Mouse (Mus musculus) ES-Bruce4 (cell line): ENCODE measurements around the gene Olfr266. TPM values are rescaled to one million over a fixed set of nuclear protein-coding genes. Genes with fewer than 3 reads are reported as not detected.

Experiments used
- H3K27ac ChIP-seq: 2 replicates; pipeline ENCODE4 v1.5.1; 2012; ENCODE audit warnings: low read length, inconsistent platforms; ENCODE audit not compliant: insufficient read depth
- H3K27me3 ChIP-seq: 2 replicates; pipeline ENCODE4 v1.6.1; 2012; ENCODE audit warnings: mild to moderate bottlenecking, low read length, inconsistent platforms; ENCODE audit not compliant: control insufficient read depth, poor library complexity, insufficient read depth, severe bottlenecking
- H3K36me3 ChIP-seq: 2 replicates; pipeline ENCODE4 v1.6.1; 2012; ENCODE audit warnings: inconsistent platforms, mild to moderate bottlenecking, low read length, moderate library complexity; ENCODE audit not compliant: control insufficient read depth, poor library complexity, insufficient read depth, severe bottlenecking
- H3K4me1 ChIP-seq: one replicate; pipeline ENCODE4 v1.8.1; 2011; ENCODE audit warnings: low read length; ENCODE audit not compliant: control insufficient read depth, insufficient read depth
- H3K4me3 ChIP-seq: 2 replicates; pipeline ENCODE4 v1.5.1; 2011; ENCODE audit warnings: low read depth, mild to moderate bottlenecking, low read length
- H3K9ac ChIP-seq: 2 replicates; pipeline ENCODE4 v1.6.1; 2012; ENCODE audit warnings: low read depth, mild to moderate bottlenecking, inconsistent platforms; ENCODE audit not compliant: poor library complexity, severe bottlenecking
- H3K9me3 ChIP-seq: replicated peaks from 2 replicates; pipeline ENCODE4 v1.6.1; 2012; ENCODE audit warnings: mild to moderate bottlenecking, low read length, inconsistent platforms; ENCODE audit not compliant: control insufficient read depth, poor library complexity, insufficient read depth, severe bottlenecking
- CTCF ChIP-seq: IDR thresholded peaks from one replicate; pipeline ENCODE4 v1.8.1; 2011; ENCODE audit warnings: low read depth, low read length
- EP300 ChIP-seq: IDR thresholded peaks from 2 replicates; pipeline ENCODE4 v1.6.1; 2011; ENCODE audit warnings: low read depth, low read length; ENCODE audit not compliant: insufficient read depth
- POLR2A ChIP-seq: IDR thresholded peaks from one replicate; pipeline ENCODE4 v1.8.1; 2011; ENCODE audit warnings: low read length; ENCODE audit not compliant: insufficient read depth
- polyA plus RNA-seq: library from polyadenylated mRNA; stranded (reverse); fragments of >200 nt; gene quantifications from 2 replicates; pipeline ENCODE4 v1.2.4, GENCODE M21; 2011; ENCODE audit warnings: low read depth; ENCODE audit not compliant: missing spikeins, insufficient read depth, insufficient read length

Olfr266 gene
- not detected in 2 replicates for polyA plus RNA-seq

GRCm38 (mm10) chr3:106826187-106826586 is at the start of gene Olfr266:
TSS of gene Olfr266 (minus strand) at chr3:106826287.
- Histone ChIP-seq H3K4me3 (no peak within 1 kb of the TSS), H3K4me1 (no peaks in the 10 kb centered on the region), H3K36me3 (no peaks in the 10 kb centered on the region), H3K27ac (no peak within 1 kb of the TSS), H3K9ac (no peak within 1 kb of the TSS), H3K27me3 (no peaks in the 10 kb centered on the region), H3K9me3 (no peaks in the 10 kb centered on the region)
- TF ChIP-seq CTCF: no peak
- TF ChIP-seq EP300: no peak
- TF ChIP-seq POLR2A: no peak

GRCm38 (mm10) chr3:106875626-106876025 is 49.5 kb upstream of the Olfr266 start:
- no peak for TF ChIP-seq CTCF
- TF ChIP-seq POLR2A: no peak
- no peak for TF ChIP-seq EP300
- H3K36me3 ChIP-seq: no peaks in the 10 kb centered on the region
- H3K9me3 ChIP-seq: no peaks in the 10 kb centered on the region
- H3K27me3 ChIP-seq: no peaks in the 10 kb centered on the region
- H3K9ac ChIP-seq: no peak overlapping the region
- H3K4me1 ChIP-seq: no peaks in the 10 kb centered on the region
- no peak overlapping the region for H3K4me3 ChIP-seq
- H3K27ac ChIP-seq: no peak overlapping the region

GRCm38 (mm10) chr3:106872893-106873292 is 46.8 kb upstream of the Olfr266 start:
- no peak overlapping the region for H3K9ac ChIP-seq
- H3K36me3 ChIP-seq: no peaks in the 10 kb centered on the region
- no peak overlapping the region for H3K4me3 ChIP-seq
- H3K9me3 ChIP-seq: no peaks in the 10 kb centered on the region
- no peak overlapping the region for H3K27ac ChIP-seq
- no peaks in the 10 kb centered on the region for H3K27me3 ChIP-seq
- TF ChIP-seq CTCF: no peak
- no peak for TF ChIP-seq POLR2A
- TF ChIP-seq EP300: no peak
- H3K4me1 ChIP-seq: no peaks in the 10 kb centered on the region

- H3K4me3 ChIP-seq: no peak overlapping the region
- no peak overlapping the region for H3K27ac ChIP-seq
- no peaks in the 10 kb centered on the region; the same call in 1 of the 2 replicates for H3K9me3 ChIP-seq
- no peaks in the 10 kb centered on the region for H3K4me1 ChIP-seq
- H3K27me3 ChIP-seq: no peaks in the 10 kb centered on the region
- TF ChIP-seq CTCF (no peak), POLR2A (no peak), EP300 (no peak)
- no peak overlapping the region for H3K9ac ChIP-seq
- H3K36me3 ChIP-seq: no peaks in the 10 kb centered on the region
These were observed 6.0 kb upstream of the Olfr266 start for GRCm38 (mm10) chr3:106832107-106832506.

- Histone ChIP-seq H3K4me1 (no peaks in the 10 kb centered on the region), H3K9me3 (no peaks in the 10 kb centered on the region)
- TF ChIP-seq CTCF: no peak
- no peak for TF ChIP-seq POLR2A
- TF ChIP-seq EP300: no peak
These were observed 8.4 kb downstream of the Olfr266 start for GRCm38 (mm10) chr3:106817676-106818075.

GRCm38 (mm10) chr3:106808972-106809695 is 17.0 kb downstream of the Olfr266 start:
- no peak overlapping the region for H3K27ac ChIP-seq
- no peak overlapping the region for H3K9ac ChIP-seq
- no peaks in the 10 kb centered on the region for H3K4me1 ChIP-seq
- no peaks in the 10 kb centered on the region for H3K9me3 ChIP-seq
- H3K36me3 ChIP-seq: no peaks in the 10 kb centered on the region
- no peaks in the 10 kb centered on the region for H3K27me3 ChIP-seq
- TF ChIP-seq CTCF: no peak
- TF ChIP-seq EP300: no peak
- no peak for TF ChIP-seq POLR2A
- no peak overlapping the region for H3K4me3 ChIP-seq

More at GRCm38 (mm10) chr3:106817676-106818075, 8.4 kb downstream of the Olfr266 start:
- Histone ChIP-seq H3K9ac (no peak overlapping the region), H3K27me3 (no peaks in the 10 kb centered on the region), H3K4me3 (no peak overlapping the region), H3K27ac (no peak overlapping the region), H3K36me3 (no peaks in the 10 kb centered on the region)
